Mouse (Mus musculus) limb, embryonic 10.5 days (tissue): ENCODE measurements at regions not wholly inside any gene's neighbourhood (a gene's known extent, or its start where the extent isn't known, plus 50 kb on each side); places are given as distances from the start of the nearest gene placed in this dataset.

Experiments
- DNase-seq: peaks from one replicate; pipeline ENCODE4 v3.0.0-alpha.2; 2017; ENCODE audit warnings: low spot score
- H3K27ac ChIP-seq: fragments of 300-500 bp; sonication (generic); 2 replicates; pipeline ENCODE4 v1.5.1; 2016; ENCODE audit warnings: mild to moderate bottlenecking
- H3K27me3 ChIP-seq: fragments of 300-500 bp; sonication (generic); 2 replicates; pipeline ENCODE4 v1.6.1; 2016; ENCODE audit warnings: low read depth, mild to moderate bottlenecking; ENCODE audit not compliant: poor library complexity, severe bottlenecking
- H3K36me3 ChIP-seq: fragments of 300-500 bp; sonication (generic); 2 replicates; pipeline ENCODE4 v1.6.1; 2016; ENCODE audit warnings: mild to moderate bottlenecking, moderate library complexity
- H3K4me1 ChIP-seq: fragments of 300-500 bp; sonication (generic); 2 replicates; pipeline ENCODE4 v1.6.1; 2016
- H3K4me3 ChIP-seq: fragments of 300-500 bp; sonication (generic); 2 replicates; pipeline ENCODE4 v1.5.1; 2016; ENCODE audit warnings: mild to moderate bottlenecking, moderate library complexity
- H3K9me3 ChIP-seq: fragments of 300-500 bp; sonication (generic); replicated peaks from 2 replicates; pipeline ENCODE4 v1.6.1; 2016; ENCODE audit warnings: mild to moderate bottlenecking
- WGBS: fragments of 180-500 bp; shearing (Covaris S2); methylation state at CpG from one replicate; pipeline ENCODE4 v1.1.7; 2016; 5-methylcytosine and 5-hydroxymethylcytosine counted together

GRCm38 (mm10) chr14:99674399-99674798 lies 375.9 kb downstream of the Klf5 start:
- Histone ChIP-seq H3K4me1 (peaks cover 5% of the 10 kb centered on the region; the same call in 1 of the 2 replicates), H3K36me3 (no peaks in the 10 kb centered on the region), H3K4me3 (no peak overlapping the region), H3K9me3 (no peaks in the 10 kb centered on the region), H3K27me3 (no peaks in the 10 kb centered on the region), H3K27ac (no peak overlapping the region)
- 71% methylated on average over 3 of the region's 3 CpGs for WGBS
- no peak for DNase-seq

DNA sequence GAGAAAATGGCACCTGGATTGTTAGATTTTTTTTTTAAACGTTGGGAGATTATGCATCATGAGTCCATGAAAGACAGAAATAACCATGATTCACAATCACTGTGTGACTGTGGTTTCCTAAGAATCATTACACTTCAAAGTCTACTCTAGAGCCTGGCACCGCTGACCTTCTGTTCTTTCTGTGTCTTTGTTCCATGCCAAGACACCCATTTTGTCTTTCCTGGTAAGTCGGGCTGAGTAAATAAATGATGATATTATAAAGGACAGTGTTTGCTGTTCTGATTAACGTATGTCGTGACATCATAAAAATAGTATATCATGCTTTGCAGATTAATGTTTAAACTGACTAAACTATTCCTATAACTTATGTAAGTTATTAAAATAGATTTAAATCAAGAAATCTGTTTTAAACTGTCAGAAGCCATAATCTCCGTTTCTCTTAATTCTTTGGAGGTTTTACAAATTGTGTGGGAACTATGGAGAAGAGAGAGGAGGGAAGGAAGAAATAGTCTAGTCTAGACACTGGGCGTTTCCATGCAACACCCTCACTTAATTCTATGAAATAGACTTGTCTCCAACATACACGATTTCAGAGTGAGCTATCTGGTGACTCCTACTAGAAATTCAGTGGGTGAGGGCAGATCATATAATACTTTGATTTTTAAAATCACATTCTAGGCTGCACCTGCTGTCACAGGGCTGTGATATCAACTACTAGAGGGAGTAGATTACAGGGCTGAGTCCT lies 388.7 kb downstream of the Klf5 start:
- no peak for DNase-seq
- Histone ChIP-seq H3K4me1 (no peaks in the 10 kb centered on the region), H3K27ac (no peak overlapping the region), H3K4me3 (no peak overlapping the region), H3K27me3 (no peaks in the 10 kb centered on the region), H3K36me3 (no peaks in the 10 kb centered on the region), H3K9me3 (no peaks in the 10 kb centered on the region)
- 90% methylated on average over 8 of the region's 8 CpGs for WGBS

DNA sequence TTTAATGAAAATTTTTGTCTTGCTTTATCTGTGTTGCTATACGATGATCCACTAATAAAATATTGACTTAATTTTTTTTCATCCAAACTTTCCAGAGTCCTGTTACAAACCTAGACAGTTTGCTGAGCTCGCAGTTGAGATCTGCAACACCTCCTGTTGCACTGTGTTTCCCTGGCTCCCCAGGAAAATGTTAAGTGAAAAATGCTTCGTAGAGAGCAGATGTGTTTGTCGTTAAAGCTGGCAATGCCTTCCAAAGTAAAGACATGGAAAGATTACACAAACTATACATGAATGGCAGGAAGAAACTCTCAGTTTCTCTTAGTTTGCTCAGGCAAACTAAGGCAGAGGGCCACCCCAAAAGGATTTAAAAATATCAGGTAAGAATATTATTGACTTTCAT lies 389.9 kb downstream of the Klf5 start:
- H3K27me3 ChIP-seq, result no peaks in the 10 kb centered on the region
- 92% methylated on average over 4 of the region's 4 CpGs for WGBS
- H3K4me3 ChIP-seq, result no peak overlapping the region
- no peaks in the 10 kb centered on the region for H3K4me1 ChIP-seq
- H3K27ac ChIP-seq, result no peak overlapping the region
- DNase-seq, result no peak
- H3K36me3 ChIP-seq, result no peaks in the 10 kb centered on the region
- H3K9me3 ChIP-seq, result no peaks in the 10 kb centered on the region

DNA sequence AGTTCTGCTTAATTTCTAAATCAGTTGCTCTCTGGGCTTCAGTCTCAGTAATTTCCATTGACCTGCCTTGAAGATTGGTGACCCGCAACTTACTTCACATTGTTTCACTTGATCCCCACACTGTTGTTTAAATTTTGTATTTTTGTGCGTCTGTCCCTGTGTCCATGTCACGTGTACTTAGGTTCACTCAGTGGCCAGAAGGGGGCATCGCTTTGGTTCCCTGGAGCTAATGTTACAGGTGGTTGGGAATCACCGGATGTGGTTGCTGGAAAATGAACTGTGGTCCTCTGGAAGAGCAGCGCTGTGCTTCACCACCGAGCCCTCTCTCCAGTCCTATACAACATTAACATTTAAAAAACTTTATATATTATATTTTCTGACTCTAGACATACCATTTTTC lies 397.8 kb downstream of the Klf5 start:
- H3K27ac ChIP-seq, result no peak overlapping the region
- WGBS, result 89% methylated on average over 7 of the region's 7 CpGs
- H3K4me1 ChIP-seq, result no peaks in the 10 kb centered on the region
- no peak overlapping the region for H3K4me3 ChIP-seq
- no peaks in the 10 kb centered on the region for H3K27me3 ChIP-seq
- DNase-seq, result no peak
- no peaks in the 10 kb centered on the region for H3K9me3 ChIP-seq
- no peaks in the 10 kb centered on the region for H3K36me3 ChIP-seq

DNA sequence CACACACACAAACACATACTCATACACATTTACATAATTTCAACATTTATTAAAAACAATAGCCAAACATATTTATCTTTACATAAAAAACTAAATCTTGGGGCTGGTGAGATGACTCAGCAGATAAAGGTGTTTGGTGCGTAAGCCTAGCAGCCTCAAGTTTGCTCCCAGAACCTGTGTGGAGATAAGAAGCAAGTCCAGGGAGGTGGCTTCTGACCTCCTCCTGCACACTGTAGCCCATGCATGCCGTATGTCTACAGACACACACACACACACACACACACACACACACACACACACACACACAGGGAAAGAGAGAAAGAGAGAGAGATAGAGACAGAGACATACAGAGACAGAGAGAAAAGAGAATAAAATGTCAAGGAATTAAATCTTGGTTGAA lies 401.1 kb downstream of the Klf5 start:
- Histone ChIP-seq H3K36me3 (no peaks in the 10 kb centered on the region), H3K27me3 (no peaks in the 10 kb centered on the region), H3K4me1 (no peaks in the 10 kb centered on the region), H3K27ac (no peak overlapping the region), H3K4me3 (no peak overlapping the region), H3K9me3 (no peaks in the 10 kb centered on the region)
- DNase-seq, result no peak
- 89% methylated on average over 2 of the region's 2 CpGs for WGBS

DNA sequence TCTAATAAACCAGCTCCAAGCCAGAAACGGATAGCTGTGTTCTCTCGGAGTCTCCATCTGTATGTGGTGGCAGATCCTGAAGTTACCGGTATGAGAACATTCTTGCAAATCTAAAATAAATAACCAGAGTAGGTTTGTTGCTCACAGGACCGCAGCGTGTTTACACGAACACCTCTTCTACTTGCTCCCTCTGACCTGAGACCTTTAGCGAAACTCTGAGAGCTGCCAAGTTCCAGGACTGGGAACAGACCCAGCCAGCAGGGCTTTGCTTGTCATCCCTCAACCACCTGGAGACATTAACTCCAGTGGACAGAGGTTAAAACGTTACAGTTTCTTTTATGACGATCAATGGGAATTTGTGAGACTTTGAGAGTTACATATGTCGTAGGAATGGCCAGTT lies 407.5 kb downstream of the Klf5 start:
- Histone ChIP-seq H3K9me3 (no peaks in the 10 kb centered on the region), H3K4me1 (0 out of 2 replicates have a peak, but pooled peaks cover 3% of the 10 kb centered on the region), H3K27me3 (no peaks in the 10 kb centered on the region), H3K4me3 (no peak overlapping the region), H3K27ac (no peak overlapping the region), H3K36me3 (no peaks in the 10 kb centered on the region)
- no peak for DNase-seq
- WGBS, result 91% methylated on average over 10 of the region's 10 CpGs

- no peaks in the 10 kb centered on the region for H3K27me3 ChIP-seq
- H3K4me1 ChIP-seq, result peaks cover 3% of the 10 kb centered on the region; the same call in 1 of the 2 replicates
- 88% methylated on average over 2 of the region's 2 CpGs for WGBS
- no peak for DNase-seq
- no peaks in the 10 kb centered on the region for H3K9me3 ChIP-seq
- no peak overlapping the region for H3K27ac ChIP-seq
- H3K4me3 ChIP-seq, result no peak overlapping the region
- no peaks in the 10 kb centered on the region for H3K36me3 ChIP-seq
Observed at GRCm38 (mm10) chr14:99708066-99708465, 409.6 kb downstream of the Klf5 start.

- no peak overlapping the region for H3K4me3 ChIP-seq
- no peaks in the 10 kb centered on the region for H3K36me3 ChIP-seq
- H3K9me3 ChIP-seq, result no peaks in the 10 kb centered on the region
- no peak overlapping the region for H3K27ac ChIP-seq
- DNase-seq, result no peak
- H3K4me1 ChIP-seq, result peaks cover 3% of the 10 kb centered on the region; the same call in 1 of the 2 replicates
- WGBS, result 45% methylated on average over 2 of the region's 2 CpGs
- no peaks in the 10 kb centered on the region for H3K27me3 ChIP-seq
Observed at GRCm38 (mm10) chr14:99709764-99710163, 411.3 kb downstream of the Klf5 start.

DNA sequence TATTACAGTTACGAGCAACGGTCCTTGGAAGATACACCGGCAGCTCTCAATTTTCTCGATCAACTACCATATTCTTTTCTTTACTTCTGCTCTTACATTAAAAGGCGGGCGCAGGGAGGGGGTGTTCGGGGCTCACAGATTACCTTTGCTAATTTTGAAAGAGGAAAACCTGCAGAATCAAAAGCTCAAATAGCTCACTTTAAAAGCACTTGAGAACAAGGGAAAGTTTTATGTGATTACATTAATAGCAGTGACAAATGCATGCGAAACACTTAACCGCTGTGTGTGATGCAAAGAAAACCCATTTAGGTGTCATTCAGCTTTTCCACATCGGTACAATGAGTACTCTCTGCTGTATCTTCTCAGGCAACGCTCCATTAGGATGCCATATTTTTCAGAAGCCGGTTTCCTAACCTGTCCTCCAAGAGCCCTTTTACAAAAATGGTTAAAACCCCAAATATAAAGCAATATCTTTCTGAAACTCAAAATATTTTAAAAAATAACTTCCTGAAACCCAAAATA lies 412.2 kb downstream of the Klf5 start:
- Histone ChIP-seq H3K4me1 (peaks cover 3% of the 10 kb centered on the region; the same call in 1 of the 2 replicates), H3K36me3 (no peaks in the 10 kb centered on the region), H3K9me3 (no peaks in the 10 kb centered on the region), H3K27ac (no peak overlapping the region), H3K27me3 (no peaks in the 10 kb centered on the region), H3K4me3 (no peak overlapping the region)
- no peak for DNase-seq
- 86% methylated on average over 12 of the region's 12 CpGs for WGBS

GRCm38 (mm10) chr14:99712624-99713023 lies 414.1 kb downstream of the Klf5 start:
- Histone ChIP-seq H3K4me3 (no peak overlapping the region), H3K27me3 (no peaks in the 10 kb centered on the region)
- 87% methylated on average over 7 of the region's 7 CpGs for WGBS

DNA sequence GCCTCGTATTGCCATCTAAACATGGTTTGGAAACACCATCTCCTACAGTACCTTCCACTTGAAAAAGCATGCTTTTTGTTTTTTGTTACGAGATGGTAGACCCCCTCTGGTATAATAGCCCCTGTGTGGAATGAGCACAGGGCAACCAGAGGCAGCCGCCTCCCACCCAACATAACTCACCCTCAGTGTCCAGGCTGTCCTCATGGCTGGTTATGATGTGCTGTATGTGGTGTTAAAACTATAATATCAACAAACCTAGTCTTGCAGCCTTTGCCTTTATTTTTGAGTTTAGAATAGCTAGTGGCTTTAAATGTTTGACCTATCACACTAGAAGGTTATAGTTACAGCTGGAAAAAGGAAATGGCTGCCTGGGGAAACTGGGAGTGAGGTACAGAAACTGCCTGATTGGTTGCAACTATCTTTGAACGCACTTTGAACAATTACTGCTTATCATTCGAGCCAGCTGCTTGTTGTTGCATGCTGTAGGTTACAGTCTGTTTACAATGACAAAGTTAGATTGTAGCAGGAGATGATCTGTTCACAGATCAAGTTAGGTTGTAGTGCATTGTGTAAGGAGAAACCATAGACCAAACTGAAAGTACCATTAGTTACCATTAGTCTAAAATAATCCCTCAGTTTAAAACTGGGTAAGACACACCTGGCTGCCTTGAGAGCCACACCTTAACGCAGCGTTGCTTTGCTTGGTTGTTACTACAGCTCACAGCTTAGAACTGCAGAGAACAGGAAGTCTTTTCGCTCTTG lies 414.8 kb downstream of the Klf5 start:
- Histone ChIP-seq H3K4me1 (peaks cover 3% of the 10 kb centered on the region; the same call in 1 of the 2 replicates), H3K36me3 (no peaks in the 10 kb centered on the region), H3K4me3 (no peak overlapping the region), H3K27ac (no peak overlapping the region), H3K27me3 (no peaks in the 10 kb centered on the region), H3K9me3 (no peaks in the 10 kb centered on the region)
- WGBS, result 90% methylated on average over 8 of the region's 8 CpGs
- no peak for DNase-seq

More at GRCm38 (mm10) chr14:99712624-99713023, 414.1 kb downstream of the Klf5 start:
- no peak for DNase-seq
- Histone ChIP-seq H3K27ac (no peak overlapping the region), H3K9me3 (no peaks in the 10 kb centered on the region), H3K36me3 (no peaks in the 10 kb centered on the region), H3K4me1 (peaks cover 3% of the 10 kb centered on the region; the same call in 1 of the 2 replicates)

- Histone ChIP-seq H3K9me3 (no peaks in the 10 kb centered on the region), H3K27ac (no peak overlapping the region), H3K4me1 (no peaks in the 10 kb centered on the region), H3K27me3 (no peaks in the 10 kb centered on the region), H3K4me3 (no peak overlapping the region), H3K36me3 (no peaks in the 10 kb centered on the region)
- no peak for DNase-seq
- 92% methylated on average over 7 of the region's 7 CpGs for WGBS
Observed at GRCm38 (mm10) chr14:99733474-99734199, 435.1 kb downstream of the Klf5 start.

GRCm38 (mm10) chr14:99734200-99734567 lies 435.7 kb downstream of the Klf5 start:
- no peak for DNase-seq
- 93% methylated on average over 7 of the region's 7 CpGs for WGBS
- H3K27ac ChIP-seq, result no peak overlapping the region
- H3K27me3 ChIP-seq, result no peaks in the 10 kb centered on the region
- no peaks in the 10 kb centered on the region for H3K4me1 ChIP-seq
- H3K9me3 ChIP-seq, result no peaks in the 10 kb centered on the region
- H3K4me3 ChIP-seq, result no peak overlapping the region
- H3K36me3 ChIP-seq, result no peaks in the 10 kb centered on the region
